Mouse (Mus musculus) embryonic facial prominence, embryonic 12.5 days (tissue): ENCODE data around the gene As3mt. TPM values are rescaled to one million over a fixed set of nuclear protein-coding genes. Genes with fewer than 3 reads are reported as not detected.

ENCODE experiments used
- ATAC-seq: fragments of 200-750 bp; cut with Nextera tagmentation; 2 replicates; pipeline ENCODE4 v1.8.0; 2017; ENCODE audit not compliant: insufficient number of reproducible peaks, insufficient read depth, low FRiP score, low TSS enrichment
- H3K27ac ChIP-seq: fragments of 300-500 bp; sonication (generic); 2 replicates; pipeline ENCODE4 v1.5.1; 2016; ENCODE audit warnings: mild to moderate bottlenecking
- H3K27me3 ChIP-seq: fragments of 300-500 bp; sonication (generic); 2 replicates; pipeline ENCODE4 v1.6.1; 2016; ENCODE audit warnings: mild to moderate bottlenecking, moderate library complexity
- H3K36me3 ChIP-seq: fragments of 300-500 bp; sonication (generic); 2 replicates; pipeline ENCODE4 v1.6.1; 2016; ENCODE audit warnings: mild to moderate bottlenecking
- H3K4me1 ChIP-seq: fragments of 300-500 bp; sonication (generic); 2 replicates; pipeline ENCODE4 v1.6.1; 2016
- H3K4me2 ChIP-seq: fragments of 300-500 bp; sonication (generic); replicated peaks from 2 replicates; pipeline ENCODE4 v1.6.1; 2016; ENCODE audit warnings: mild to moderate bottlenecking, moderate library complexity
- H3K4me3 ChIP-seq: fragments of 300-500 bp; sonication (generic); 2 replicates; pipeline ENCODE4 v1.5.1; 2016; ENCODE audit warnings: mild to moderate bottlenecking
- H3K9ac ChIP-seq: fragments of 300-500 bp; sonication (generic); 2 replicates; pipeline ENCODE4 v1.6.1; 2016; ENCODE audit warnings: mild to moderate bottlenecking, moderate library complexity
- H3K9me3 ChIP-seq: fragments of 300-500 bp; sonication (generic); 2 replicates; pipeline ENCODE4 v1.6.1; 2016; ENCODE audit warnings: mild to moderate bottlenecking, moderate library complexity
- WGBS: fragments of 180-500 bp; shearing (Covaris S2); methylation state at CpG from one replicate; pipeline ENCODE4 v1.1.7; 2016; 5-methylcytosine and 5-hydroxymethylcytosine counted together
- polyA plus RNA-seq: library from polyadenylated mRNA; unstranded; fragments of >200 nt; fragmentation: Nextera tagmentation; extraction: Ambion mirVana; gene quantifications from 2 replicates; pipeline ENCODE4 v1.2.1, GENCODE M21; 2016

Gene As3mt
- polyA plus RNA-seq, 1 experiment from 2014 or later = 28.5 TPM

DNA sequence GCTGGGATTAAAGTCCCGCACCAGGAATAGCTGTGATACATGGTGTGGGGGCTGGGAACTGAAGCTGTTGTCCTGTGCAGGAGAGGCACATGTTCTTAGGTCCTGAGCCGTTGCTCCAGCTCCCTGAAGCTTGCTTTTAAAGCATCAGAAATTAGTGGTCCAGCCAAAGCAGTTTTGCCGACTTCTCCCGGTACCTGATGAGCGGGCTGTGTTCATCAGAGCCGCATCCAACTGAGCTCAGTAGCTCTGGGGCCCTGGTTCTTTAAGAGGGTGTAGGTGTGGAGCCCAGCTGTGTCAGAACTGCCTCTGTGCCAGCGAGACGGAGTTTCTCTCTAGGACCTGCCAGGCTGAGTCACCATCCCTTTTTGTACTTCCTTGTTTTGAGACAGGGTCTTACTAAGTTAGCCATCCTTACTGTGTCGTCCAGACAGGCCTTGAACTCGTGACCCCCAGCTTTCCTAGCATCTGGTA, 8.2 kb upstream of the As3mt start:
- no peak overlapping the region for H3K9ac ChIP-seq
- no peaks in the 10 kb centered on the region for H3K4me1 ChIP-seq
- no peak overlapping the region for H3K4me2 ChIP-seq
- no peaks in the 10 kb centered on the region for H3K9me3 ChIP-seq
- 0 out of 2 replicates have a peak, but pooled peaks cover 10% of the 10 kb centered on the region for H3K36me3 ChIP-seq
- H3K27me3 ChIP-seq = no peaks in the 10 kb centered on the region
- H3K27ac ChIP-seq = no peak overlapping the region
- 73% methylated on average over 10 of the region's 10 CpGs for WGBS
- ATAC-seq = no peak
- no peak overlapping the region for H3K4me3 ChIP-seq

DNA sequence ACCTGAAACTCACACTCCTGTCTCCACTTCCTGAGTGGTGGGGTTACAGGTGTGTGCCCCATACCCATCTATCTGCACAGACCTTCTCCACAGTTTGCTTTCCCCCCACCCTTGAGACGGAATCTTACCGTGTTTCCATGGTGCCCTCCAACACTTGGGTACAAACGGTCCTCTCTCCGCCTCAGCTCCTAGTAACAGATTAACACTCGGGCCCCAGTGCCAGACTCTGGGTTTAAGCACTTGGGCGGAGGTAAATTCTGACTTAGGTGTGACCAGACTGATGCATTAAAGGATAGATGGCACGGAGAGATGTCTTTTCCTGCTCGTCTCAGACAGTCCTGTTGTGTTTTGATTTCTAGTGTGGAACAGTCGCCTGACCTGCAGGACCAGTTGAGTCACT, 6.1 kb upstream of the As3mt start:
- Histone ChIP-seq H3K27me3 (no peaks in the 10 kb centered on the region), H3K9ac (no peak overlapping the region), H3K9me3 (no peaks in the 10 kb centered on the region), H3K4me2 (no peak overlapping the region), H3K36me3 (0 out of 2 replicates have a peak, but pooled peaks cover 7% of the 10 kb centered on the region), H3K4me1 (no peaks in the 10 kb centered on the region), H3K4me3 (no peak overlapping the region), H3K27ac (no peak overlapping the region)
- no peak for ATAC-seq
- 84% methylated on average over 9 of the region's 9 CpGs for WGBS

GRCm38 (mm10) chr19:46705779-46706495, 1.3 kb upstream of the As3mt start:
- Histone ChIP-seq H3K4me1 (peaks cover 5% of the 10 kb centered on the region; the same call in 1 of the 2 replicates), H3K4me2 (no peak overlapping the region), H3K36me3 (0 out of 2 replicates have a peak, but pooled peaks cover 10% of the 10 kb centered on the region), H3K4me3 (no peak overlapping the region), H3K27me3 (no peaks in the 10 kb centered on the region), H3K27ac (no peak overlapping the region), H3K9me3 (no peaks in the 10 kb centered on the region), H3K9ac (no peak overlapping the region)
- ATAC-seq = no peak
- WGBS = 50% methylated on average over 7 of the region's 7 CpGs

DNA sequence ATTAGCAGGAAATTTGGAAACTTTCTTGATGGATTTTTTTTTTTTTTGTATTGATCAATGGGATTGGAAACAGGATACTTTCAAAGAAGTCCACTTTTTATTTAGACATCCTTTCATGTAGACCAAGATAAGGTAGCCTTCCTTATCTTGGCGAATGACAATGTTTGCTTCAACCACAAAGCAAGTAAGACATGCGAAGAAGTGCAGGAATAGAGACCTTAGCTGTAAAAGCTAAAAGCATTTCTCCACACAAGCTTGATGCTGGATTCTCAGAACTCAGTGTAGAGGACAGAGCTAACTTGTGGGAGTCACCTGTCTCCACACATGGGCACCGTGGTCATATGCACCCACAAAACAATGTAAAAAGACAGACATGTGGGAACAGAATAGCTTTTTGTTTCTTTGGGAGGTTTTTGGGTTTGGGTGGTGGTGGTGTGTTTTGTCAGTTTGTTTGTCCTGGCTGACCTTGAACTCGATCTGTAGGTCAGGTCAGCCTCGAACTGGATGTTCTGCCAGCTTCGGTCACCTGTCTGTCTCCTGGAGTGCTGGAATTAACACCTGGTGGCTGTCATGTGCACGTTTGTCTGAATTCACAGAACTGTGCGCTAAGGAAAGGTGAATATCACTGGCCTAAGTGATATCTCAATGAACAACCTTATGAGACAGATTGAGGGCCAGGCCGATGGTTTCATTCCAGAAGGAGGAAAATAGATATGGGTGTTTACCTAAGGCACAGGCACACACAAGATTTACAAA, 540 bp upstream of the As3mt start:
- Histone ChIP-seq H3K36me3 (0 out of 2 replicates have a peak, but pooled peaks cover 5% of the 10 kb centered on the region), H3K9ac (no peak overlapping the region), H3K27me3 (no peaks in the 10 kb centered on the region), H3K9me3 (no peaks in the 10 kb centered on the region), H3K27ac (no peak overlapping the region), H3K4me1 (peaks cover 5% of the 10 kb centered on the region; the same call in 1 of the 2 replicates), H3K4me3 (peak overlapping the region; percentile 47), H3K4me2 (peak overlapping the region; percentile 64)
- 74% methylated on average over 9 of the region's 9 CpGs for WGBS
- ATAC-seq = no peak

DNA sequence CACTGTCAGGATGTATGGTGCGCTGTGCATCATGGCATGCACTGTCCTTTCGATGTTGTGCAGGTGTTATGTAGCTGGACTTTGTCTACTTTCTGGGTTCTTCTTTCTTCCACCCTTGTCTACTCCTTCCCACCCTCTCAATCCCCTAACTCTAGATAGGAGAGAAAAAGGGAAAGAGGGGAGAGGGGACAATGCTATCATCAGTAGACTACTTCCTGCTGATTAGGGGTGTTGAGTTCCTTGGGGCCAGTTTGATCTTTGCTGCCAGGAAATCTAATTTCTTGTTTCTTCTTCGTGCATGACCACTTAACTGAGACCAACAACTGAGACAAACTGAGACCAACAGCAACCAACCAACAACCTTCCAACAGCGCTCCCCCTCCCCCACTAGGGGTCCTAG, 3.4 kb downstream of the As3mt start:
- Histone ChIP-seq H3K4me3 (no peak overlapping the region), H3K9me3 (no peaks in the 10 kb centered on the region), H3K9ac (no peak overlapping the region), H3K36me3 (0 out of 2 replicates have a peak, but pooled peaks cover 5% of the 10 kb centered on the region), H3K27me3 (no peaks in the 10 kb centered on the region), H3K4me1 (peaks cover 5% of the 10 kb centered on the region; the same call in 1 of the 2 replicates), H3K4me2 (no peak overlapping the region), H3K27ac (no peak overlapping the region)
- ATAC-seq = no peak
- WGBS = 88% methylated on average over 4 of the region's 4 CpGs

- Histone ChIP-seq H3K9ac (no peak overlapping the region), H3K27me3 (no peaks in the 10 kb centered on the region), H3K4me2 (no peak overlapping the region), H3K36me3 (peaks cover 12% of the 10 kb centered on the region; the same call in 1 of the 2 replicates), H3K4me1 (no peaks in the 10 kb centered on the region), H3K27ac (no peak overlapping the region), H3K9me3 (0 out of 2 replicates have a peak, but pooled peaks cover 7% of the 10 kb centered on the region), H3K4me3 (no peak overlapping the region)
- WGBS = 84% methylated on average over 8 of the region's 8 CpGs
- no peak for ATAC-seq
Measured at GRCm38 (mm10) chr19:46714234-46714633, 7.0 kb downstream of the As3mt start.

GRCm38 (mm10) chr19:46715016-46715415, 7.8 kb downstream of the As3mt start:
- Histone ChIP-seq H3K9ac (no peak overlapping the region), H3K4me2 (no peak overlapping the region), H3K9me3 (0 out of 2 replicates have a peak, but pooled peaks cover 7% of the 10 kb centered on the region), H3K27me3 (no peaks in the 10 kb centered on the region), H3K36me3 (peaks cover 11% of the 10 kb centered on the region; the same call in 1 of the 2 replicates), H3K4me1 (no peaks in the 10 kb centered on the region), H3K4me3 (no peak overlapping the region), H3K27ac (no peak overlapping the region)
- ATAC-seq = no peak
- WGBS = 93% methylated on average over 8 of the region's 8 CpGs

- H3K4me1 ChIP-seq = no peaks in the 10 kb centered on the region
- 0 out of 2 replicates have a peak, but pooled peaks cover 7% of the 10 kb centered on the region for H3K9me3 ChIP-seq
- H3K9ac ChIP-seq = no peak overlapping the region
- peaks cover 8% of the 10 kb centered on the region; the same call in 1 of the 2 replicates for H3K36me3 ChIP-seq
- 82% methylated on average over 4 of the region's 4 CpGs for WGBS
- H3K27me3 ChIP-seq = no peaks in the 10 kb centered on the region
- ATAC-seq = no peak
- no peak overlapping the region for H3K27ac ChIP-seq
- no peak overlapping the region for H3K4me3 ChIP-seq
- no peak overlapping the region for H3K4me2 ChIP-seq
Measured at GRCm38 (mm10) chr19:46718150-46718549, 10.9 kb downstream of the As3mt start.

GRCm38 (mm10) chr19:46724411-46724810, 17.2 kb downstream of the As3mt start:
- no peak overlapping the region for H3K27ac ChIP-seq
- no peak overlapping the region for H3K9ac ChIP-seq
- ATAC-seq = no peak
- 64% methylated on average over 11 of the region's 11 CpGs for WGBS
- no peaks in the 10 kb centered on the region for H3K36me3 ChIP-seq
- H3K4me2 ChIP-seq = no peak overlapping the region
- H3K27me3 ChIP-seq = no peaks in the 10 kb centered on the region
- no peaks in the 10 kb centered on the region for H3K4me1 ChIP-seq
- no peaks in the 10 kb centered on the region for H3K9me3 ChIP-seq
- H3K4me3 ChIP-seq = no peak overlapping the region

DNA sequence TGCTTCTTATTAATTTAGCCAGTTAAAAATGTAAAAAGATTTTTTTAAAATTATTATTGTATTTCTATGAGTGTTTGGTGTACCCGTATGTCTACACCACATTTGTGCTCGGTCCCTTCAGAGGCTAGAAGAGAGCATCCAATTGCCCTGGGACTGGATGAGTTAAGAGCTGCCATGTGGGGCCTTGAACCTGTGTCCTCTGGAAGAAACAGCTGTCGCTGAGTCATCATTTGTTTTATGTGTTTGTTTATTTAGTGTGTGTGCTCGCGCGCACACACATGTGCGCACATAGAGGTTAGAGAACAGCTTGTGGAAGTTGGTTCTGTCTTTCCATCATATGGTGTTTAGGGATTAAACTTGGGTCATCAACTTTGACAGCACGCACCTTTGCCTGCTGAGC, 18.9 kb downstream of the As3mt start:
- WGBS = 95% methylated on average over 8 of the region's 8 CpGs

GRCm38 (mm10) chr19:46727140-46727736, 20.0 kb downstream of the As3mt start:
- Histone ChIP-seq H3K4me2 (no peak overlapping the region), H3K27me3 (no peaks in the 10 kb centered on the region)
- ATAC-seq = no peak

More for the DNA sequence above, 18.9 kb downstream of the As3mt start:
- Histone ChIP-seq H3K9me3 (no peaks in the 10 kb centered on the region), H3K4me3 (no peak overlapping the region), H3K27ac (no peak overlapping the region), H3K9ac (no peak overlapping the region), H3K4me1 (no peaks in the 10 kb centered on the region), H3K4me2 (no peak overlapping the region), H3K27me3 (no peaks in the 10 kb centered on the region), H3K36me3 (no peaks in the 10 kb centered on the region)
- ATAC-seq = no peak

More at GRCm38 (mm10) chr19:46727140-46727736, 20.0 kb downstream of the As3mt start:
- no peaks in the 10 kb centered on the region for H3K9me3 ChIP-seq
- H3K36me3 ChIP-seq = no peaks in the 10 kb centered on the region
- H3K4me3 ChIP-seq = no peak overlapping the region
- no peak overlapping the region for H3K27ac ChIP-seq
- no peaks in the 10 kb centered on the region for H3K4me1 ChIP-seq
- WGBS = 56% methylated on average over 8 of the region's 8 CpGs
- H3K9ac ChIP-seq = no peak overlapping the region
